Mouse (Mus musculus) kidney, embryonic 15.5 days (tissue): Measurements from ENCODE around the gene Dnaja3. TPM values are rescaled to one million over a fixed set of nuclear protein-coding genes. Genes with fewer than 3 reads are reported as not detected.

Source experiments
- ATAC-seq: fragments of 200-750 bp; cut with Nextera tagmentation; replicated peaks from 2 replicates; pipeline ENCODE4 v1.8.0; 2017; ENCODE audit warnings: moderate TSS enrichment; ENCODE audit not compliant: low FRiP score
- H3K27ac ChIP-seq: fragments of 300-500 bp; sonication (generic); 2 replicates; pipeline ENCODE4 v1.5.1; 2015; ENCODE audit warnings: mild to moderate bottlenecking, inconsistent platforms
- H3K27me3 ChIP-seq: fragments of 300-500 bp; sonication (generic); 2 replicates; pipeline ENCODE4 v1.6.1; 2015; ENCODE audit warnings: inconsistent platforms
- H3K36me3 ChIP-seq: fragments of 300-500 bp; sonication (generic); 2 replicates; pipeline ENCODE4 v1.6.1; 2015; ENCODE audit warnings: inconsistent platforms
- H3K4me1 ChIP-seq: fragments of 300-500 bp; sonication (generic); 2 replicates; pipeline ENCODE4 v1.6.1; 2015; ENCODE audit warnings: inconsistent platforms
- H3K4me2 ChIP-seq: fragments of 300-500 bp; sonication (generic); 2 replicates; pipeline ENCODE4 v1.6.1; 2015; ENCODE audit warnings: moderate library complexity, mild to moderate bottlenecking, inconsistent platforms
- H3K4me3 ChIP-seq: fragments of 300-500 bp; sonication (generic); replicated peaks from 2 replicates; pipeline ENCODE4 v1.5.1; 2015; ENCODE audit warnings: mild to moderate bottlenecking, inconsistent platforms
- H3K9ac ChIP-seq: fragments of 300-500 bp; sonication (generic); 2 replicates; pipeline ENCODE4 v1.6.1; 2015; ENCODE audit warnings: mild to moderate bottlenecking, inconsistent platforms
- H3K9me3 ChIP-seq: fragments of 300-500 bp; sonication (generic); replicated peaks from 2 replicates; pipeline ENCODE4 v1.6.1; 2016; ENCODE audit warnings: inconsistent platforms
- WGBS: fragments of 180-500 bp; shearing (Covaris S2); methylation state at CpG from one replicate; pipeline ENCODE4 v1.1.7; 2015; ENCODE audit warnings: mixed read lengths; 5-methylcytosine and 5-hydroxymethylcytosine counted together
- polyA plus RNA-seq: library from polyadenylated mRNA; unstranded; fragments of >200 nt; fragmentation: Nextera tagmentation; extraction: Ambion mirVana; gene quantifications from 2 replicates; pipeline ENCODE4 v1.2.1, GENCODE M21; 2015

The Dnaja3 gene
- polyA plus RNA-seq, 1 experiment from 2014 or later, result 77.7 TPM

DNA sequence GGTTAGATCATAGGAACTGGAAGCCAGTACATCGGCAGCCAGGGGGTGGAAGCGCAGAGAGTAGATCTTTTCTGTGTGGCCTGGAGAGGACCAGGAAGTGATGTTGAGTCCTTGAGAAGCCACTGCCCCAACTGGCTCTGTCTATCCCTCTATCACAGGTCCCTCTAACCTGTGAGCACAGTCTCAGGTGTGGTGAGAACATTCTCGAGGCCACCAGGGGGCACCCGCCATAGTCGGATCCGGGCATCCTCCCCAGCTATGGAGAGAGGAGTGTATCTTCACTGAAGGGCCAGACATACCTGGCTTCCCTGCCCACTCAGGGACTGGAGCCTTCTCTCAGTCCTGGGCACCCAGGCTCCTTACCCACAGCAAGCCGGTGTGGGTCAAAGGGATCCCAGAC is 7.7 kb upstream of the Dnaja3 start:
- no peak overlapping the region for H3K9ac ChIP-seq
- peak overlapping the region; percentile 14; the same call in 1 of the 2 replicates for H3K27ac ChIP-seq
- peaks cover 37% of the 10 kb centered on the region for H3K36me3 ChIP-seq
- ATAC-seq, result no peak
- H3K4me1 ChIP-seq, result peaks cover 12% of the 10 kb centered on the region
- no peaks in the 10 kb centered on the region for H3K9me3 ChIP-seq
- H3K27me3 ChIP-seq, result no peaks in the 10 kb centered on the region
- no peak overlapping the region for H3K4me3 ChIP-seq
- WGBS, result 48% methylated on average over 7 of the region's 7 CpGs
- no peak overlapping the region for H3K4me2 ChIP-seq

DNA sequence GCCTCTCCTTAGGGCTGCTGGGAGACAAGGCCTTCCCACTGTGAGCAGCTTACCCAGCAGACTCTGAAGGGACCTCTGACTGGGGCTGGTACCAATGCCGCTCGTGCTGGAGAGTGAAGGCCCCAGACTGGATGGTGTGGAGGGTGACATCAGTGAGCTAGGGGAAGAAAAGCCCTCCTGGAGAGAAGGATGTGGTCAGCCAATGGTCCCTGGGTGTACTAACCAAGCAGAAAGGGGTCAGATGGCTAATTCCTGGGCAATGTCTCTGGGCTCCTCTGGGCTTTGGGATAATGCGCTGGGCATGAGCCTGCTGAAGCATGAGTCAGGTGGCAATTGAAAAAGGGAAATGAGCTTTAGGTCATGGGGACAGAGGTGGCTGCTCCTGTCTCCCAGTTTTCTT is 6.1 kb upstream of the Dnaja3 start:
- Histone ChIP-seq H3K4me2 (no peak overlapping the region), H3K27ac (no peak overlapping the region), H3K9me3 (no peaks in the 10 kb centered on the region), H3K27me3 (no peaks in the 10 kb centered on the region), H3K36me3 (peaks cover 30% of the 10 kb centered on the region), H3K4me3 (no peak overlapping the region), H3K4me1 (0 out of 2 replicates have a peak, but pooled peaks cover 7% of the 10 kb centered on the region), H3K9ac (no peak overlapping the region)
- ATAC-seq, result no peak
- 91% methylated on average over 3 of the region's 3 CpGs for WGBS

DNA sequence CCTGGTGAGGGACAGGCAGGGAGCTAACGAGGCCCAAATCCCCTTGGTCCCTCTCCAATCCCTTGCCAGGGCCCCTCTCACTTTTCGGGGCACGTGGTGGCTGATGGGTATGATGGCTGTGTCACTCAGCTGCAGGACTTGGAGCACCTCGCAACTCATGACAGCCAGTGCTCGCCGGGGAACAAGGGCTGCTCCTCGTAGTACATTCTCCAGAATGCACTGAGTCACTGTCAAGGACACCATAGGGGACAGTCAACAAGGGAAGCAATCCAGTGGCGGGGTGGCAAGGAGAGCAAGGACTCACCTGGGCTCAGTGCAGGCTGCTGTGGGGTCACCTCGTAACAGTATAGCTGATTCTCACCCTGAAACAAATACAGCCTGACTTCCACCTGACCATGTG is 5.1 kb upstream of the Dnaja3 start:
- Histone ChIP-seq H3K4me2 (no peak overlapping the region), H3K27ac (no peak overlapping the region), H3K4me1 (peaks cover 15% of the 10 kb centered on the region), H3K9ac (no peak overlapping the region), H3K27me3 (no peaks in the 10 kb centered on the region), H3K4me3 (no peak overlapping the region), H3K36me3 (peaks cover 30% of the 10 kb centered on the region), H3K9me3 (no peaks in the 10 kb centered on the region)
- 78% methylated on average over 9 of the region's 9 CpGs for WGBS
- no peak for ATAC-seq

DNA sequence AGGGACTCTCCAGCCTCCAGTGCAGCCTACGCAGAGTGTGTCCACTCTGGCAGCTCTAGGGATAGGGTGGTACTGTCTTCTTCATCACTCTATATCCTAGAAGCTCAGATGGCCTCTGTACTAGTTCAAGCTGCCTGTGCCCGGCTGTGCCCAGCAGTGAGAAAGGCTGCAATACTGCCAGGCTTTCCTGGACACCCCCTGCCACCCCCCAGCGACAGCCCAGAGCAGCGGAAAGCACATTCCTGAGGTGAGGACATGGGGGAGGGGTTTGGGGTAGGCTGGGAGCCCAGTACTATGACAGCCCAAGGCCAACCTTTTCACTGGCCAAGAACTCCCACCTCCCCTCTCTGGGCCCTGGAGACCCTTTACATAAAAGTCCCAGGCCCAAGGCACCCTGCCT is 4.0 kb upstream of the Dnaja3 start:
- H3K4me2 ChIP-seq, result no peak overlapping the region
- H3K9me3 ChIP-seq, result no peaks in the 10 kb centered on the region
- no peak for ATAC-seq
- peaks cover 16% of the 10 kb centered on the region for H3K4me1 ChIP-seq
- 65% methylated on average over 4 of the region's 4 CpGs for WGBS
- 0 out of 2 replicates have a peak overlapping the region, but pooled peaks have one; percentile 21 for H3K9ac ChIP-seq
- H3K4me3 ChIP-seq, result no peak overlapping the region
- H3K27ac ChIP-seq, result no peak overlapping the region
- peaks cover 30% of the 10 kb centered on the region for H3K36me3 ChIP-seq
- no peaks in the 10 kb centered on the region for H3K27me3 ChIP-seq

DNA sequence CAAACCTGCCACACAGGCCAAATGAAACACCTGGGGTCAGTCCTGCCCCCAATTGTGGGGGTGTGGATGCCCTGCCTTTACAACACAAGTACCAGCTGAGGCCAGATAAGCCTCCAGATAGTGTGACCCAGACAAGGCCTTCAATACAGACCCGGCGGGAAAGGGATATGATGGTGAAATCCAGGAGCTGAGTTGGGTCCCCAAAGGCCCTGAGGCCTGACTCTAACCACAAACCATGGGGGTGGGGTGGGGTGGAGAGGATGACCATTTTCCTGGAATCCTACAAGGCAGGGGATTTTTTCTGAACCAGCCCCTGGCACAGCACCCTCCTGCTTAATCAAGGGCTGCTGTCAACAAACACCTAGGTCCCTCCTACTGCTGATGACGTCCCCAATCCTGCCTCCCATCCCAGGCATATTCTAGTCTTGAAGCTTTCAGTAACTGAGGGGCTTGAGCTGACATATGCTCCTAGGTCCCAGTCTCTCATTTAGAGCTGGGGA is 848 bp upstream of the Dnaja3 start:
- Histone ChIP-seq H3K4me2 (0 out of 2 replicates have a peak overlapping the region, but pooled peaks have one; percentile 73), H3K9ac (no peak overlapping the region), H3K27me3 (no peaks in the 10 kb centered on the region), H3K36me3 (peaks cover 13% of the 10 kb centered on the region), H3K27ac (0 out of 2 replicates have a peak overlapping the region, but pooled peaks have one; percentile 96), H3K4me1 (peaks cover 47% of the 10 kb centered on the region), H3K9me3 (no peaks in the 10 kb centered on the region), H3K4me3 (no peak overlapping the region)
- 92% methylated on average over 3 of the region's 3 CpGs for WGBS
- no peak for ATAC-seq

DNA sequence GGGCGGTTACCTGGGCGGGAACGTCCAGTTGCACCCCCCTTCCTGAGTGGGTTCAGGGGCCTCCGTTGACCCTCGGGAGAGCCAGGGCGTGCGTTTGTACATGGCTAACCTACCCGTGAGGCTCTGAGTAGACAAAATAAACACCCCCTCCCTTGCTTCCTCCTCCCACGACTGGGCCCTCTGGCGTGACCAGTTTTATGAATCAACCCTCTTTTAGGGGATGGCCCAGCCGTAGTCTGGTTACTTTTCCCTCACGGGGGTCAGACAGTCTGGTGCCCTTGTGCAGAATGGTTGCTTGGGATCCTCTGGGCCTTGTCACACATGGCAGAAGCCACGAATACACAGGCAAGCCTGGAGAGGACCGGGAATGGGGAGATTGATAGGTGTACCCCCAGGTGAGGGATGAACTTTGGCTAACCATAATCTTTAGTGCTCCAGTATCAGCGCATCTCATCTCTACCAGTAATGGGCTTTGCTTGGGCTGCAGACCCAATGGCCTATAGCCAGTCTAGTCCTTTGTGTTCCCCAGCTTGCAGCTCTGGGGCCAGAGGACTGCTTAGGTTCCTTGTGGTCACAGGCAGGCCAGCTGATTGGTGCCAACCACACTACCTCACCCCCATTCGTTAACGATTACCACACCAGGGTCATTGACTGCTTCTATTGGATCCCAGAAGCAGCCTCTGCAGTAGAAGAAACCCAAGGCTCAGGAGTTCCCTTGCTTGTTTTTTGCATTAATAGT is 647 bp downstream of the Dnaja3 start:
- Histone ChIP-seq H3K9me3 (no peaks in the 10 kb centered on the region), H3K4me2 (peak overlapping the region; percentile 73), H3K4me3 (peak overlapping the region; percentile 76), H3K27me3 (no peaks in the 10 kb centered on the region), H3K27ac (peak overlapping the region; percentile 96), H3K9ac (peak overlapping the region; percentile 80), H3K4me1 (peaks cover 60% of the 10 kb centered on the region), H3K36me3 (peaks cover 11% of the 10 kb centered on the region)
- 2% methylated on average over 17 of the region's 17 CpGs for WGBS
- ATAC-seq, result peak; percentile 50

DNA sequence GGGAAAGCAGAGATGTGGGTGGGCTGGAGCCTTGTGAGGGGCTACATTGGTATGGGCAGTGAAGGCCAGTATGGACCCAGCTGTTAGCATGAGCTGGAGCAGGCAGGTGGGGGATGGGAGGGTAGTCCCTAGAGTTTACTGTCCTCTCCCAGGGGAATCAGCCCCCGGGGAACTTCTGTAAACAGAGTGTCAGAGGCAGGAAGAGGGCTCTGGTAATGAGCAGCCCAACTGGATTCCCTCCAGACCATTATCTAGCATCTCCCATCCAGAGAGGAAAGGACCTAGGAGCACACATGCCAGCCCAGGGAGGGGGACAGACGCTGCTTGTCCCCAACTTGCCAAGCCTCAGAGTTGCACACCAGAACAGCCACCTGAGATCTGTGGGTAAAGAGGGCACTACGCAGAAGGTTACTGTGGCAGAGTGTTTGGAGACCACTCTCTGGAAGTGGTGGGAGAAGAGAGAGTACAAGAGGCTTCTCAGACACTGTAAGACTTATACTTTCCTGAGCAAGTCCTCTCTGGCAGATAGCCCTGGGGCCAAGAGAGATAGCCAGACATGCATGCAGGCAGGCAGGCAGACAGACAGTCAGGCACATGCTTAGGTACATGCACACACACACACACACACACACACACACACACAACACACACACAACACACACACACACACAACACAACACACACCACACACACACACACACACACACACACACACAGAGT is 1.5 kb downstream of the Dnaja3 start:
- Histone ChIP-seq H3K4me2 (peak overlapping the region; percentile 73), H3K9ac (peak overlapping the region; percentile 80), H3K4me1 (peaks cover 64% of the 10 kb centered on the region), H3K36me3 (peaks cover 17% of the 10 kb centered on the region), H3K27me3 (no peaks in the 10 kb centered on the region), H3K4me3 (peak overlapping the region; percentile 76), H3K27ac (peak overlapping the region; percentile 96), H3K9me3 (no peaks in the 10 kb centered on the region)
- ATAC-seq, result no peak
- 27% methylated on average over 3 of the region's 3 CpGs for WGBS

DNA sequence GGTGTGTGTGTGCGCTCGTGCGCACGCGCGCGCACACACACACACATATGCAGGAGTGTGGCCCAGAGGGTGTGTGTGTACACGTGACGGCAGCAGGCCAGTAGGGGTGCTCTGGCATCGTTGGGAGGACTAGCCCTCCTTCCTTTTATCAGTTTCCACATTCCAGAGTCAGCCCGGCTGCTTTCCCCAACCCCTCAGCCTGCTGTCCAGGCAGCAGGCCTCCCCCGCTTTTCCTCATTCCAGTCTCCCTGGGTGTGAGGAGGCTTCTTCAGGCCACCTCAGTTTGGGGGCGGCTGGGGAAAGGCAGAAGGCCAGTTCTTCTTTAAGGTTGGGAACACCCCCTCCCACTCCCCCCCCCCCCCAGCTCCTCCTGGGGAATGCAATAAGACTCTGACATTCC is 2.4 kb downstream of the Dnaja3 start:
- ATAC-seq, result peak; percentile 72
- Histone ChIP-seq H3K27me3 (no peaks in the 10 kb centered on the region), H3K27ac (peak overlapping the region; percentile 96), H3K9ac (0 out of 2 replicates have a peak overlapping the region, but pooled peaks have one; percentile 5), H3K9me3 (no peaks in the 10 kb centered on the region), H3K4me3 (peak overlapping the region; percentile 76), H3K4me2 (peak overlapping the region; percentile 73), H3K36me3 (peaks cover 17% of the 10 kb centered on the region), H3K4me1 (peaks cover 73% of the 10 kb centered on the region)
- 29% methylated on average over 13 of the region's 13 CpGs for WGBS

DNA sequence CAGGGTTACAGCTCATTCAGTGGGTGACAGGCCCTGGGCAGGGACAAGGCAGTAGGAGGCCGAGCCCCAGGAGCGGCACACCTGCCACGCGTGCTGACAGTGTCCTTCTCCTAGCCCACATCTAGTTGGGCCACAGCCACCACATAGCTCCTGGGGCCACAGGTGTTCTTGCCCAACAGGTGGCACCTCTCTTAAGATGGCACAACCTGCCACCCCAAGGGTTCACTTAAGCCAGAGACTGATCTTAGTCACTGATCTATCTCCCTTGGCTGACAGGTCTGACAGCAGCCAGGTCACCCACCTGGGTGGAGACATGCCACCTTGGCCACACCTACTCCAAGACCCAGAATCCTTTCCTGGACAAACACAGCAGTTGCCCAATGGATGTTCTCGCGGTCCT is 3.1 kb downstream of the Dnaja3 start:
- Histone ChIP-seq H3K27me3 (no peaks in the 10 kb centered on the region), H3K4me3 (peak overlapping the region; percentile 76), H3K27ac (peak overlapping the region; percentile 96), H3K4me2 (peak overlapping the region; percentile 73), H3K9me3 (no peaks in the 10 kb centered on the region), H3K4me1 (peaks cover 81% of the 10 kb centered on the region), H3K9ac (0 out of 2 replicates have a peak overlapping the region, but pooled peaks have one; percentile 5), H3K36me3 (peaks cover 24% of the 10 kb centered on the region)
- no peak for ATAC-seq
- WGBS, result 67% methylated on average over 6 of the region's 6 CpGs

DNA sequence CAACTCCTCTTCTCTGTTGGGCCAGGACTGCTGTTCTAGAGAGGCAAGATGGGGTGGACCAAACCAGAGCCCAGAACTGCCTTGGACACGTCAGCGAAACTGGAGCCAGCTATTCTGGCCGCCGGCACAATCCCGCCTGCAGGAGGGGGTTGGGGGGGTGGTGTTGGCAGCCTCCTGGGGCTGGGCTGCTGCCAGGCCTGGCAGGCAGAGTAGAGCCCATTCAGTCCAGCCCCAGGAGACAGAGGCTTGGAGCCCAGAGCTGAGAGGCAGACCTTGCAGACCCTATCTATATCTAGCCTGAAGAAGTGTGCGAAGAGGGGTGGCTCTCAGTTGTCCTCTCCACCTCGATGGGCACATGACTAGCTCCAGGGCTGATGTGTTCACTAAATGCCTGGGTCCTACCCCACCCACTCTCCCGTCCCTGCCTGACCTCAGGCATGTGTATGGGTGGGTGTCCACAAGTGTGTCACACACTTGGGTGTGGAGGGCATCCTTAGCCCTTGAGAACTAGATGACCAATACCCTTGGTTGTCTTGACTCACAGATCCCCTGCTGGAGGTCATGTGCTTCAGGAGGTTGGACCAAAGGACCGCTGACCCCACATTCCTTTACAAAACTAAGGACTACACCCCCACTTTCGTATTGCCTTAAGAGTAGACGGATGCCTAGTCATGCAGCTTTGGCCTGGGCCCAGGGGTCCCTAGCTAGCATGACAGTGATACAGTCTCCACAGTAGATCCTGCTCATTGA is 4.1 kb downstream of the Dnaja3 start:
- H3K27ac ChIP-seq, result peak overlapping the region; percentile 96
- ATAC-seq, result no peak
- peaks cover 33% of the 10 kb centered on the region for H3K36me3 ChIP-seq
- peaks cover 90% of the 10 kb centered on the region for H3K4me1 ChIP-seq
- no peak overlapping the region for H3K9ac ChIP-seq
- WGBS, result 67% methylated on average over 11 of the region's 11 CpGs
- no peaks in the 10 kb centered on the region for H3K27me3 ChIP-seq
- H3K4me2 ChIP-seq, result peak overlapping the region; percentile 73
- no peaks in the 10 kb centered on the region for H3K9me3 ChIP-seq
- H3K4me3 ChIP-seq, result no peak overlapping the region

DNA sequence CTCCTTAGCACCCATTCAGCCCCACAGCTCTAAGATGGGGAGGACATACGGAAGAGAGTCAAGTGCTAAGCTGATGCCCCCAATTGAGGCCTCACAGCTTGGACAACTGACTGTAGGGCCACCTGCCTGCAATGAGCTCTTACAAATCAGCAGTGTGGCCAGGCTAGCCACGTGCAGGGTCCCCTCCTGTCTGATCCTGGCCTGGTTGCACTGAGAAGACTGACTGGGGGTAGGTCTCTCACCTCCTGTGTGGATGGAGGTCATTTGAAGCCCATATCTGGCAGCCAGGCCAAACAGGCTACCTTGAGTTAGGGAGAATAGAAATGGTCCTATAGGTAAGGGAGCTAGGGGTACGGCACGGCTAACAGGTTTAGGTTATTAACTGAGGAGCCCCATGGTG is 6.1 kb downstream of the Dnaja3 start:
- Histone ChIP-seq H3K9ac (no peak overlapping the region), H3K27ac (0 out of 2 replicates have a peak overlapping the region, but pooled peaks have one; percentile 0), H3K4me3 (no peak overlapping the region), H3K4me2 (no peak overlapping the region), H3K27me3 (no peaks in the 10 kb centered on the region), H3K4me1 (peaks cover 87% of the 10 kb centered on the region), H3K9me3 (no peaks in the 10 kb centered on the region), H3K36me3 (peaks cover 54% of the 10 kb centered on the region)
- no peak for ATAC-seq
- 80% methylated on average over 4 of the region's 4 CpGs for WGBS
